Mouse (Mus musculus): ENCODE results near the gene Mrpl28.
"Not testable (repeated sequence)": the region's sequence is repeated elsewhere in the genome, so short reads cannot be mapped to it uniquely, and the experiment has no call there.

Mrpl28 gene

DNA sequence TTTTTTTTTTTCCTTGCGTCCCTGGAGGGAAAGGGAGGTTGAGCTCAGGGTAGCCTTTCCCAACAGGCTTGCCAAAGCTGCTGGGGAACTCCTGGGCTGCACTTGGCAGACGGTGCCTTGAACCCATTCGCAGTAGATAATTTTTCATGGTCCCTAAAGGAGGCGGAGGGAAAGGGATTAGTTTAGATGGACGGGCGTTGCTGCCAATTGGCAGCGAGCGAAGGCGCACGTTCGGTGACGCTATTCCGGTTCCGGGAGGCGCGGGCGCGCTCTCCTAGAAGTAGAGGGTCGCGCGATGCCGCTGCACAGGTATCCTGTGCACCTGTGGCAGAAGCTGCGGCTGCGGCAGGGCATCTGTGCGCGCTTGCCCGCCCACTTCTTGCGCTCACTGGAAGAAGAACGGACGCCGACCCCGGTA lies at the start of gene Mrpl28:
Gene Mrpl28 (plus strand): TSS at position 234 of the 418 bp plus-strand sequence.
- DNase-seq, result peak; percentile 69 to 78

GRCm38 (mm10) chr17:26075246-26075645 lies 48.1 kb upstream of the Mrpl28 start:
- no peak for DNase-seq

DNA sequence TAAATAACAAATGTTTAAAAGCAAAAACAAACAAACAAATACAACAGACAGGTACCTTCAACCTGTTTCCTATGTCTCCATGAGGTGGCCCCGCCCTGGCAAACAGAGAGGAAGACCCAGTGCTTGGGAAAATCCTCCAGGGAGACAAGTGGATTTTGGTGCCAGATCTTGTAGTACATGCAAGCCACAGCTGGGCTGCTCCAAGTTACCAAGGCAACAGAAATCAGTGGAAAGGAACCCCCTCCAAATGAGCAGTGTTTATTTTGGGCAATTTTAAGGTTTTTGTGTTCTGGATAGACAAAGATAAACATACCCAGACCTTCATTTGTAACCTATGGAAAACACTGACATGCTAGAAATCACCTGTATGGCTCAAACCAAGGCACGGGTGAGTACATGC lies 44.4 kb upstream of the Mrpl28 start:
- DNase-seq, result no peak

DNA sequence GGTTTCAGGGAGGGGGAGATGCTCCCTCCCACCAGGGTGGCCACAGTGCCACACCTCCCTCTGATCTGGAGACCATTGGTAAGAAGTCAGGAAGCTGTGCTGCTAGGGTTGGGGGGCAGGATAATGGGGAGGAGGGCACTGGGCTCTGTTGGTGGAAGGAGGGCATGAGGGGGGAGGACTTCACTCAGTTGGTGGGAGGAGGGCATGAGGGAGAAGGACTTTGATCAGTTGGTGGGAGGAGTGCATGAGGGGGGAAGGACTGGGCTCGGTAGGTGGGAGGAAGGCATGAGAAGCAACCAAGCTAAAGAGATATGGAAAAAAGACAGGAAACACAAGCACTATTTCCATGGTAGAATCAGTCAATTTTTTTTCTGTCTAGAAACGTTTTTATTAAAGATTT lies 42.4 kb upstream of the Mrpl28 start:
- DNase-seq, result no peak

- DNase-seq, result no peak
Measured at GRCm38 (mm10) chr17:26087059-26087564, 36.2 kb upstream of the Mrpl28 start.

GRCm38 (mm10) chr17:26089905-26090632 lies 33.2 kb upstream of the Mrpl28 start, which contains the start of gene Decr2:
Gene Decr2 (minus strand): TSS chr17:26090337.
- peak; percentile 49 to 65 for DNase-seq

DNA sequence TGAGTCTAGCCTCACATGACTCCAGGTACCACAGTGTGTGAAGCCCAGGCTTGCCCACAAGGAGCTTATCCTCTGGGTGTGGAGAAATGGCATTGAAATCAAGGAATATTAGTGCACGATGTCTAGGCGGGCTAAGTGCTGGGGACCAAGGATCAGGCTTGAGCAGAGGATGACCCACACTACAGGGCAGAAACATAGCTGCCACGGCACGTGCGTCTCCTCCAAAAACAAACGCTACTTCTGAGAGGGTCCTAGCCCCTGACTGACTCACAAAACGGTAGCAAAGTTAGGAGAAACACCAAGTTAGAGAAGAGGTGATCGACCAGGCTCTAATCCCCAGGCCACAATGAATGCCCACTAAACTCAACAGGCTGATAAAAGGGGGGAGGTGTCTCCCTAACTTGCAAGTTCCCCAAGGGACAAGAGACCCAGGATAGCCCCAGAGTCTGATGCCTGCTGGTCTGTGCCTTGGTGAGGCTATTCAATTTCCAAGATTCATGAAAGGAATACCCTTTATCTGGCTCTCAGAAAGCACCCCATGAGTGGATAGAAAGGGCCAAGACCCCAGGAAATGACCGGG lies 28.7 kb upstream of the Mrpl28 start:
- no peak for DNase-seq

- no peak for DNase-seq
Measured at GRCm38 (mm10) chr17:26095121-26095740, 28.1 kb upstream of the Mrpl28 start, which contains the start of gene Nme4. Gene Nme4 (minus strand): TSS chr17:26095602.

- no peak for DNase-seq
Measured at GRCm38 (mm10) chr17:26098461-26098860, 24.8 kb upstream of the Mrpl28 start.

DNA sequence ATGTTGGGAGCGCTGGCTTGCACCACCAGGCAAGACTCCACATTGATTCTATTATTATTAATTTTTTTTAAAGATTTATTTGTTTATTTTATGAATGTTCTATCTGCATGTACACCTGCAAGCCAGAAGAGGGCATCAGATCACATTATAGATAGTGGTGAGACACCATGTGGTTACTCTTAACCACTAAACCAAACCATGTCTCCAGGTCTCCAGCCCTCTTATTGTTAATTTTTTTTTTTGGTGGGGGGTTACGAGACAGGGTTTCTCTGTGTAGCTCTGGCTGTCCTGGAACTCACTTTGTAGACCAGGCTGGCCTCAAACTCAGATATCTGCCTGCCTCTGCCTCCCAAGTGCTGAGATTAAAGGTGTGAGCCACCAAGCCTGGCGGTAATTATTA lies 24.0 kb upstream of the Mrpl28 start:
- DNase-seq, result not testable (repeated sequence)

- DNase-seq, result no peak
Measured at GRCm38 (mm10) chr17:26100166-26100565, 23.1 kb upstream of the Mrpl28 start.

DNA sequence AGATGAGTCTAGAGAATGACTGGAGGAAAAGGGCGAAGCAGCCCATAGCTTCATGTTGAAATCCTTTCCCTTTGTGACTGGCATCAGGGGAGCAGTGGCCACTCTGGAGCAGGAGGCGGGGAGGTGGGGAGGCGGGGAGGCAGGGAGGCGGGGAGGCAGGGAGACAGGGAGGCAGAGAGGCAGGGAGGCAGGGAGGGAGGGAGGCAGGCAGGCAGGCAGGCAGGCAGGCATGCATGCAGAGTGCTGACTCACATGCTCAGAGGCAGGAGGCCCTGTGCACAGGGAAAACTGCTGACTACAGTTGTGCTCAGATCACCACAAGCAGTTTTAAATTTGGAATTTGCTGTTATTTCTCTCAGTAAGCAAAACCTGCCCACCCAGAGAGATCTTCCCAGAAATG lies 21.8 kb upstream of the Mrpl28 start:
- no peak for DNase-seq

DNA sequence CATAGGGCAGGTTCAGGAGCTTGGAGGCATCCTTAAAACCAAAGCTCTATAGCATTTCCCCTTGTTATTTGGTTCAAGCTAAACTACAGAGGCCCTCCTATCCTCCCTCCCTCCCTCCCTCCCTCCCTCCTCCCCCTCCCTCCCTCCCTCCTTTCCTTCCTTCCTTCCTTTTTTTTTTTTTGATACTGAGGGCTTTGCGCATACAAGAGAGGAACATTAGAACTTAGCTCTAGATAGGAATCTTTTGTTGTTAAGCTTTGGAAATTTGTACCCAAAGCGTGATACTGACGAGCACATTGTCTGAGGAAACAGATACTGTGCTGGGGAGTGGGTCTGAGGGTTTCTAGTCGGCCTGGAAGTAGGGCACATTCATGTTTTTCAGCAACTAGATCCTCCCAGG lies 17.7 kb upstream of the Mrpl28 start:
- no peak for DNase-seq

- no peak for DNase-seq
Measured at GRCm38 (mm10) chr17:26110156-26110555, 13.1 kb upstream of the Mrpl28 start.

- DNase-seq, result no peak
Measured at GRCm38 (mm10) chr17:26111024-26111423, 12.3 kb upstream of the Mrpl28 start.

DNA sequence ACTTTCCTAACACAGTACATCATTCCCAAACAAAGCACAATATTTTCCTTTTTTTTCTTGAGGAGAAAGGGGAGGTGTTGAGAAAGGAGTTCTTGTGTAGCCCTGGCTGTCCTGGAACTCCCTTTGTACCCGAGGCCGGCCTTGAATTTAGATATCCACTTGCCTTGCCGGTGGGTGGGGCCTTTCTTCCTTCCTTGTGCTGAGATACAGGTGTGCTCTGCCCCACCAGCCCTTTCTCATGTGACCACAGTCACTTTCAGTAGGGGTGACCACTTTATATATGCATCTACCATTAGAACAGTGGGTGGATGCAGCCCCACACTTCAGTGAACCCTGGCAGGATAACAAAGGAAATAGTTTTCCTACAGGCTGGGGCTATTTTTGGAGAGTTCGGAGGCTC lies 11.6 kb upstream of the Mrpl28 start:
- DNase-seq, result no peak

DNA sequence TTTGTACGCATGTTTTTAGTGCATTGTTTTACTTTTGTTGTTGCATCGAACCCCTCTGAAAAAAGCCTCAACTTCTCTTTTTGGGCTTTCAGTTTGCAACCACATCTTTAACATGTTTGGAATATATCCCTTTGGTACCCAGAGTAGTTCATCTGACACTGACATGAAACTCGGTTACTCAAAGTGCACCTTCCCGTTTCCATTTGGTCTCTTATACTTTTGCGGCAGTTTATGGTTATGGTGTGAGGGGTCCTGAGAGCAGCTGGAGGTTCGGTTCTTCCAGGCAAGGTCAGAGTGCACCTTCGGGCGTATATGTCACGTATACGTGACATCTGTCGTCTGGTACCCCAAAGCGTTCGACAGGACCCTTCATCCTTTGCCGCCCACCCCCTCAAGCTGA lies 10.5 kb upstream of the Mrpl28 start:
- no peak for DNase-seq

- DNase-seq, result peak; percentile 53 to 68
Measured at GRCm38 (mm10) chr17:26113181-26113948, 9.9 kb upstream of the Mrpl28 start, which contains the start of gene Tmem8. Gene Tmem8 (plus strand): TSS chr17:26113299.

- DNase-seq, result no peak
Measured at GRCm38 (mm10) chr17:26114061-26114460, 9.2 kb upstream of the Mrpl28 start.

- DNase-seq, result not testable (repeated sequence)
Measured at GRCm38 (mm10) chr17:26114461-26114860, 8.8 kb upstream of the Mrpl28 start.

GRCm38 (mm10) chr17:26115205-26115898 lies 7.9 kb upstream of the Mrpl28 start:
- no peak for DNase-seq

DNA sequence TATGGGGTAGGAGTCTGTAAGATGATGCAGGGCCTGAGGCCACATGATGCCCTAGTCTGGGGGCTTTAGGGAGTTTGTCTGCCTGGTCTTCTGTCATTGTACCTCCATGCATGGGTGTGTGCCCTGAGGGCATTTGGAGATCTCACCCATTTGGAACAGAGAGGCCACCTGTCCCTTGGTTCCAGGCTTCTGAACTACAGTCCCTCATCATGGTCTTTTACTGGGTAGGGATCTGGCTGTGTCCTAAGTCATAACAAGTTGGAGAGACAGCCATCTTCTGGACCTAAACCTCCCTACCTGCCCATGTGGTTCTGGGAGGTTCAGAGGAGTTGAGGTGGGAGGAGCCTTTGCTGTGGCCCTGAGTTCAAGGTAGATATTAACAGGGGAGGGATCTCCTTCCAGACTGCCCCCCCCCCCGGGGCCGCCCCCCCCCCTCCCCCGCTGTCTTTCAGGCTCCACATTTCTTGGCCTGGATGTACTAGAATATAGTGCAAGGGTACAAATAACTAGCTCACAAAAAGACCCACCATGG lies 7.3 kb upstream of the Mrpl28 start:
- no peak for DNase-seq

All from thymus, adult 18-20 months (tissue).